Mouse (Mus musculus) embryonic stem cell, embryonic (primary cell): ENCODE data around the gene Olfr982.

Experiments used
- CTCF ChIA-PET, 4 experiments: fragments of 300-600 bp in 2 of 4; fragments of 350-600 bp in 2 of 4; sonication (Branson Sonifier 250); formaldehyde crosslinking; loops; one replicate each; lab custom pipeline; 2022; ENCODE audit warnings: inconsistent platforms in 2 of 4; lab: Charles Lee
- POLR2A ChIA-PET, 4 experiments: fragments of 300-600 bp in 2 of 4; fragments of 350-600 bp in 2 of 4; sonication (Branson Sonifier 250); formaldehyde crosslinking; loops; one replicate each; lab custom pipeline; 2022; ENCODE audit warnings: antibody characterized with exemption in 4 of 4, inconsistent platforms in 1 of 4; lab: Charles Lee

Olfr982 gene

DNA sequence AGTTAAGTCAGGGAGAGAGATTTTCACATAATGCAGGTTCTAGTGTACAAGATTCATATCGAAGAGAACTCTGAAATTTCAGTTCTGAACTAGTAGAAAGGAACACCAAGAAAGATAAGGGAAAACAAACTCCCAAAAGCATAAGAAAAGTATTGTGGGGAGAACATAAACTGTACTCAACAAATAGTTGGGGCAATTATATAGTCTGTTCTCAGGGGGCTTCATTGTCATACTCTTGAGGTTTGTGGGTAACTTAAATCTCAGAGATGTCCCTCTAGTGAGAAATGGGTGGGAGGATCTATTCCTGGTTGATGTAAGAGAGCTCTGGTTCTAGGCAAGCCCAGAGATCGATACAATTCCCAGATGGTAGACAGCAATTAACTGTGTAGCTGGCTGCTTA, at the start of gene Olfr982:
Olfr982 (plus strand) TSS at position 301 of the 400 bp plus-strand sequence.
- ChIA-PET POLR2A (interaction anchor here in 1 of 4 experiments (0.5 kb wide), 1 partner anchor 14 kb away, joined by 3 read pairs; no protein-coding TSS in a partner anchor), CTCF (no interaction called here)

DNA sequence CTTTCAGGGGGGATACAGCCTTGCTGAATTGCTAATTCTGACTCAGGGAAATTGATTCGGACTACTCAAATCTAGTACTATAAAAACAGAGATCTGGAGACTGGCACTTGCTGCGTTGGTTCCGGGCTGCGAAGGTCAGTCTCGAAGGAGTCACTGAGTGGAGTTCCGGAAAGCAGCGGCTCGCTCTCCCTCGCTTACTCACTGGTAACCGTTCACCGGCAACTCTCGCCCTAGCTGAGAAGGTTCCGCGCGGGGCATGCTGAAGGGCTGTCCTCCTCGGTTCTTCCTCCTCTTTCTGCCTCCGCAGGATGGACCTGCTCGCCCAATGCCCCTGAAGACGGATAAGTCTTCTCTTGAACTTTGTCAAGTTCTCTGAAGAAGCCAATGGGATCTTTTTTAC, 23.5 kb upstream of the Olfr982 start:
- ChIA-PET POLR2A (interaction anchor here in 1 of 4 experiments (0.8 kb wide), 1 partner anchor 10 kb away, joined by 6 read pairs; no protein-coding TSS in a partner anchor), CTCF (no interaction called here)

DNA sequence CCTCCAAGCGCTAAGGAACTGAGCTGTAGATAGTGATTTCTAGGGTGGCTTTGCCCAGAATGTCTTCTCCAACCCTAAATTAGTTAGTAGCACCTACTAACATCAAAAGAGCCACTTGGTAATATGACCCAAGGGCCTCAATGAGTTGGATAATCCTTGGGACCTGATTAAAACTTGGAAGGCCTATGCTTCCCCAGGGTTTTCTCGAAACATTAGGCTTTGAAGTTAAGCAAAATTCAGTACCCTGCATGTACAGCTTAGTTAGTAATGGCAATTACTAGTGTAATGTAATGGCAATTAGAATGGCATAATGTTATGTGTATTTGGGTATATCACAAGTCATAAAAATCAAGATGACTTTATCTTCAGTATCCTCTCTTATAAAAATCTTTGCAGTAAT, 19.9 kb downstream of the Olfr982 start, which contains the start of gene Olfr983:
Olfr983 (minus strand) TSS at position 101 of the 400 bp plus-strand sequence.
- ChIA-PET CTCF (no interaction called here), POLR2A (interaction anchor here in 1 of 4 experiments (0.6 kb wide), 1 partner anchor 143 kb away, joined by 5 read pairs; no protein-coding TSS in a partner anchor)

DNA sequence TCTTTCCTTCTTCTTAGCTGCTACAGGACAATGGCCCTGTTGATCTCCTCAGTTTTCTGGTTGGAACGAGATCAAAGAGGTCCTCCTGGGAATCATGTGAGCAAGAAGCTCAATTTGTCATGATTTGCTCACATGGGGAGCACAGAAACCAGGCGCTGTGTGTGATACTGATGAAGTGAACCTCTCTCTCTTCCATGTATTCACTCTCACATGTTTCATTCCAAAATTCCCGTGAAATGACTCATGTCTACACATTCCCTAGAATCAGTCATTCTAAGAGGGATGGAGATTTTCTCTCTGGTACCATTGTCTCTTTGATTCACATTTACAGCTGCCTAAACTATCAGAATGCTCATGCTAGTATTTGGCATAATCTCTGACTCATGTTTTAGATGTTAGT, 21.1 kb downstream of the Olfr982 start:
- CTCF ChIA-PET: no interaction called here
- POLR2A ChIA-PET: no interaction called here

DNA sequence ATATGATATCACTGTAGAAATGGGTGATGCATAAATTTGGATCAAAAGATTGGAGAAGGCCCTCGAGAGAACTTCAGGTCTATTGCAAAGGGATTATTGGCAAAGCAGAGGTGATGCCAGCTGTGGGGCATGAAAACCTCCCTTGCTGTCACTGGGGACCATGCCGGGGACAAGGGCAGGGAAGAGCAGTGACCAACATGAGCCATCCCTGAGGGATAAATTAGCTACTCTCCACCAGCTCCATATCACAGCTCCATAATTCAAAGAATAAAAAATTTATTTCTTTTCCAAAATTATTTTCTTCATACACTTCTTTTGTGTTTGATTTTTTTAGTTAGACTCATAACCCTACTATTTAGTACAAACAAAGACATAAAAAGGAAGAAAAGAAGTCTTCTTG, 40.5 kb downstream of the Olfr982 start, which contains the start of gene Olfr984:
Olfr984 (minus strand) TSS at position 101 of the 400 bp plus-strand sequence.
- ChIA-PET POLR2A (no interaction called here), CTCF (interaction anchor here in 1 of 4 experiments (0.7 kb wide), 1 partner anchor 30 kb away, joined by 9 read pairs; no protein-coding TSS in a partner anchor)

DNA sequence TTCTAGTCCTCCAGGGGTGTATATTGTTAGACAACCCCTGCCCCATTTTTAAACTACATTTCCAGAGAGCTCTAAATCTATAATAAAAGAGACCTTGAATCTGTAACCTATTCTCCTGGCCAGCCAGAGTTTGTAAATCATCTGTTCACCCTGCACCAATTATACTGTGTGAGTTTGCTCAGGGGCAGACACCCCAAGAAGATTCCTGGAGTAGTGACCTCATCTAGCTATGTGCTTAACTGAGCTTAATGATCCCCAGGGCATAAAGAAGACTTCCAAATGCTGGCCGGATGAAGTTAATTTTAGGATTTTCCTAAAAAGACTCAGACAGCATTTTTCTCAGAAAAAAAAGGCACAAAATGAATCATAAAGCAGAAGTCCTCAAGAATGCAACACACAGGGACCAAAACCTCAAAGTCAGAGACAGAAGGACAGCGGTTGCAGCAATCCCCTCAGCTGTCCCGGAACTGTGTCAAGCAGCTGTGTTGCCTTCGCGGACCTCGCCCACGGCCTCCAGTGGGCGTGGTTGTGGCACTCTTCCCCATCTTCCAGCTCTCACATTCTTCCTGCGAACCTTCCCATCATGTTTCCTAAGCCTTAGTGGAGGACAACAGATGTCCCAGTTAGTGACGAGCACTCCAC, 43.1 kb downstream of the Olfr982 start:
- ChIA-PET CTCF (no interaction called here), POLR2A (interaction anchor here in 1 of 4 experiments (1.2 kb wide), 1 partner anchor 9 kb away, joined by 3 read pairs; no protein-coding TSS in a partner anchor)

DNA sequence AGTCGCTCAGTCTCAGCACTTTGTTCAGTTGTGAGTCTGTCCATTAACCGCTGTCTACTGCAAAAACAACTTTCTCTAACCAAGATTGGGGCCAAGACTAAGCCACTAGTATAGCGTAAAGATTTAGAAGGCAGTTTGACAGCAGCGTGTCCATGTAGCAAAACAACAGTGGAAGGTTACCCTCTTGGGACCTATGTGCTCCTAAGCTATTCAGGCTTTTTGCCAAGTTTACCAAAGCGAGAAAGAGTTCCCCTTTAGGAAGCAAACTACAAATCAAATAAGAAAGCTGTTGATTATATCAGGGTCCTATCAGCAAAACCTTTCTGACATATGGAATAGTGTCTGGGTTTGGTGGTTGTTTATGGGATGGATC, 43.6 kb downstream of the Olfr982 start:
- CTCF ChIA-PET: no interaction called here
- POLR2A ChIA-PET: interaction anchor here in 1 of 4 experiments (1.2 kb wide), 1 partner anchor 10 kb away, joined by 3 read pairs; no protein-coding TSS in a partner anchor
